Mouse (Mus musculus): ENCODE measurements at regions not wholly inside any gene's neighbourhood (a gene's known extent, or its start where the extent isn't known, plus 50 kb on each side); places are given as distances from the start of the nearest gene placed in this dataset.

DNA sequence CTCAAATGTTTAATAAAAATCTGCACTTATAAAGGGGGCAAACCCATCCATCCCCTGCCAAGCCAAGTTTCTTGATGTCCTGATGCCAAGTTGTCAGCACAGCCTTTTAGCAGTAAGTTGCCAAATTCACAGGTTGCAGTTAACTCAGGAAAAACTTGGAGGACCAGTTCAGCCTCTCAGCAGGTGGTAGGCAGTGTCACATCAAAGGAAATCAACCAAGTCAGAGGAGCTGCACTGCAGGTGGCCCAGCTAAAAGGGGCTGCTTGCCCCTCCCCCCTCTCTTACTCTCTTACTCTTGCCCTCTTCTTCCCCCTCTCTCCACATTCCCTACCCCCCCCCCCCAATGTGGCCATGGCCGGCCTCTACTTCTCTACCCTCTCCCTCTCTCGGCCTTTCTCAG lies 415.3 kb upstream of the Slc8a1 start:
- in situ Hi-C loops (cut with MboI; ENCODE audit: low sequenced_read_pairs in 2 of 2, unreplicated experiment in 2 of 2), result no loop called here
- Histone ChIP-seq H3K27ac (ENCODE audit: insufficient read depth, low read depth, low read length, poor library complexity, severe bottlenecking) (no peak overlapping the region), H3K36me3 (ENCODE audit: control insufficient read depth, insufficient read depth, low read length, poor library complexity, severe bottlenecking) (no peaks in the 10 kb centered on the region), H3K9me3 (ENCODE audit: control insufficient read depth, insufficient read depth, low read depth, low read length) (no peaks in the 10 kb centered on the region), H3K9ac (ENCODE audit: insufficient read depth, low read depth, low read length, poor library complexity, severe bottlenecking) (no peak overlapping the region), H3K4me1 (ENCODE audit: control insufficient read depth in 2 of 2, insufficient read depth in 2 of 2, low read length in 2 of 2, poor library complexity in 1 of 2) (peaks cover 0 to 2% of the 10 kb centered on the region in 2 experiments; a peak in 1 of 4 replicates), H3K4me3 (ENCODE audit: insufficient read depth in 1 of 2, low read depth in 1 of 2, low read length in 2 of 2, poor library complexity in 1 of 2, severe bottlenecking in 1 of 2) (no peak overlapping the region)
- peak; percentile 47 for DNase-seq (ENCODE audit: low read depth, low spot score)
- TF ChIP-seq MAFK (IDR thresholded peaks at IDR 0.05; ENCODE audit: insufficient read depth, low read depth, low read length) (no peak), ZNF384 (IDR thresholded peaks at IDR 0.05; ENCODE audit: low read depth, low read length) (no peak), ZC3H11A (IDR thresholded peaks at IDR 0.05; ENCODE audit: borderline replicate concordance, low read depth, low read length) (no peak), HCFC1 (IDR thresholded peaks at IDR 0.05; ENCODE audit: borderline replicate concordance, insufficient read depth, low read length) (no peak), CHD2 (IDR thresholded peaks at IDR 0.05; ENCODE audit: low read depth, low read length) (no peak)

DNA sequence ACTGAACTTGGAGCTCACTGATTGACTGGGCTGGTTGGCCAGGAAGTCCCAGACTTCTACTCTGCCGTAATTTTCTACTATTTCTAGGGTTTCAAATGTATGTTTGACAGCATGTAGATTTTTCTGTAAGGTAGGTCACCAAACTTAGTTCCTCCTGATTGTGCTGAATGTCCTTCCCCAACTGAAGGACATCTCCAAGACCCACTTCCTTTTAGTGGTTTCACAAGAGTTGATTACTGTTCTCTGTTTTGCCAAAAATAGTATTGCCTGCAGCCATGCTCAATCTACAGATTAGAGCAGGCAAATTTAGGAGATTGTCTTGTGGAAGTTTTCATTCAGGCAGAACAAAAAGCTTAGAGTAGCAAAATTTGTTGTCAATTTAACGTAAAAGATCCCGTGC lies 396.7 kb upstream of the Slc8a1 start:
- TF ChIP-seq ZC3H11A (IDR thresholded peaks at IDR 0.05; ENCODE audit: borderline replicate concordance, low read depth, low read length) (no peak), ZNF384 (IDR thresholded peaks at IDR 0.05; ENCODE audit: low read depth, low read length) (no peak), CHD2 (IDR thresholded peaks at IDR 0.05; ENCODE audit: low read depth, low read length) (no peak)
- H3K4me1 ChIP-seq (ENCODE audit: control insufficient read depth in 2 of 2, insufficient read depth in 2 of 2, low read length in 2 of 2, poor library complexity in 1 of 2), result no peaks in the 10 kb centered on the region
- H3K36me3 ChIP-seq (ENCODE audit: control insufficient read depth, insufficient read depth, low read length, poor library complexity, severe bottlenecking), result no peaks in the 10 kb centered on the region
- DNase-seq (ENCODE audit: low read depth, low spot score), result no peak
- no peak overlapping the region for H3K9ac ChIP-seq (ENCODE audit: insufficient read depth, low read depth, low read length, poor library complexity, severe bottlenecking)
- in situ Hi-C loops (cut with MboI; ENCODE audit: low sequenced_read_pairs in 2 of 2, unreplicated experiment in 2 of 2), result no loop called here
- H3K27ac ChIP-seq (ENCODE audit: insufficient read depth, low read depth, low read length, poor library complexity, severe bottlenecking), result no peak overlapping the region
- no peaks in the 10 kb centered on the region for H3K9me3 ChIP-seq (ENCODE audit: control insufficient read depth, insufficient read depth, low read depth, low read length)
- H3K4me3 ChIP-seq (ENCODE audit: insufficient read depth in 1 of 2, low read depth in 1 of 2, low read length in 2 of 2, poor library complexity in 1 of 2, severe bottlenecking in 1 of 2), result no peak overlapping the region

DNA sequence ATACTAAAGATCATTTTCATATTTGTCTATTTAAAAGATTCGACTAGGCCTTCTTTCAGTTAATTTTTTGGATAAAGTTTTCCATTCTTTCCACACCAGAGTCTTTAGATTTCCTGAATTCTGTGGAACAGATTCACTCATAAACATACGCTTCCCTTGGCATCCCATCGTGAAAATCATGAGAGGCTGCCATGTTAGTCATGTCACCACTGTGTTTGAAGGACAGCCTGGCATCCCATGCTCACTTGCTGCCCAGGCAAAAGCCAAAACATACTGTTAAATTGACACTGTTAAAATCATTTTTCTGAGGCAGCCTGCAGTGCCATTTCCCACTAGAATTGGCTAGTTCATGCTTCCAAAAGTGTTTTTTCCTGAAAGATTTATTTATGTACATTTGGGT lies 394.8 kb upstream of the Slc8a1 start:
- Histone ChIP-seq H3K4me1 (ENCODE audit: control insufficient read depth in 2 of 2, insufficient read depth in 2 of 2, low read length in 2 of 2, poor library complexity in 1 of 2) (no peaks in the 10 kb centered on the region), H3K9me3 (ENCODE audit: control insufficient read depth, insufficient read depth, low read depth, low read length) (no peaks in the 10 kb centered on the region), H3K27ac (ENCODE audit: insufficient read depth, low read depth, low read length, poor library complexity, severe bottlenecking) (no peak overlapping the region), H3K36me3 (ENCODE audit: control insufficient read depth, insufficient read depth, low read length, poor library complexity, severe bottlenecking) (no peaks in the 10 kb centered on the region), H3K4me3 (ENCODE audit: insufficient read depth in 1 of 2, low read depth in 1 of 2, low read length in 2 of 2, poor library complexity in 1 of 2, severe bottlenecking in 1 of 2) (no peak overlapping the region), H3K9ac (ENCODE audit: insufficient read depth, low read depth, low read length, poor library complexity, severe bottlenecking) (no peak overlapping the region)
- in situ Hi-C loops (cut with MboI; ENCODE audit: low sequenced_read_pairs in 2 of 2, unreplicated experiment in 2 of 2), result no loop called here
- no peak for DNase-seq (ENCODE audit: low read depth, low spot score)
- TF ChIP-seq HCFC1 (IDR thresholded peaks at IDR 0.05; ENCODE audit: borderline replicate concordance, insufficient read depth, low read length) (no peak), ZNF384 (IDR thresholded peaks at IDR 0.05; ENCODE audit: low read depth, low read length) (no peak), ZC3H11A (IDR thresholded peaks at IDR 0.05; ENCODE audit: borderline replicate concordance, low read depth, low read length) (no peak), MAFK (IDR thresholded peaks at IDR 0.05; ENCODE audit: insufficient read depth, low read depth, low read length) (no peak), CHD2 (IDR thresholded peaks at IDR 0.05; ENCODE audit: low read depth, low read length) (no peak)

DNA sequence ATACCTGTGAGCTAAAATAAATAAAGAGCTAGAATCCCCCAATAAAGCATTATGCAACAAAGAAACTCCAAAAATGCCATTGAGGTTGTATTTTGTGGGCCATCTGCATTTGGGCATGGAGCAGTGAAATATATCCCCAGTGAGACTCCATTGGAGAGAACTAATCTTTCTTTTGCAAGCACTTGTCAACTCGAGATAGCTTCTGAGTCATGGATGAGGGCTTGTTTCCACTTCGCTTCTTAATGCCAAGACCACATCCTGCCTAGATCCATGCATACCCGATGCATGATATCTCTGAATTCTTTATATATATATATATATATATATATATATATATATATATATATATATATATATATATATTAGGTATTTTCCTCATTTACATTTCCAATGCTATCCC lies 349.0 kb upstream of the Slc8a1 start:
- no peaks in the 10 kb centered on the region for H3K9me3 ChIP-seq (ENCODE audit: control insufficient read depth, insufficient read depth, low read depth, low read length)
- in situ Hi-C loops (cut with MboI; ENCODE audit: low sequenced_read_pairs in 2 of 2, unreplicated experiment in 2 of 2), result no loop called here
- no peaks in the 10 kb centered on the region for H3K4me1 ChIP-seq (ENCODE audit: control insufficient read depth in 2 of 2, insufficient read depth in 2 of 2, low read length in 2 of 2, poor library complexity in 1 of 2)
- no peak overlapping the region for H3K4me3 ChIP-seq (ENCODE audit: insufficient read depth in 1 of 2, low read depth in 1 of 2, low read length in 2 of 2, poor library complexity in 1 of 2, severe bottlenecking in 1 of 2)
- no peak for TF ChIP-seq CHD2 (IDR thresholded peaks at IDR 0.05; ENCODE audit: low read depth, low read length)
- TF ChIP-seq ZNF384 (IDR thresholded peaks at IDR 0.05; ENCODE audit: low read depth, low read length), result no peak
- no peak for TF ChIP-seq HCFC1 (IDR thresholded peaks at IDR 0.05; ENCODE audit: borderline replicate concordance, insufficient read depth, low read length)
- no peak for TF ChIP-seq MAFK (IDR thresholded peaks at IDR 0.05; ENCODE audit: insufficient read depth, low read depth, low read length)
- no peak for TF ChIP-seq ZC3H11A (IDR thresholded peaks at IDR 0.05; ENCODE audit: borderline replicate concordance, low read depth, low read length)
- no peak overlapping the region for H3K27ac ChIP-seq (ENCODE audit: insufficient read depth, low read depth, low read length, poor library complexity, severe bottlenecking)
- DNase-seq (ENCODE audit: low read depth, low spot score), result no peak
- no peak overlapping the region for H3K9ac ChIP-seq (ENCODE audit: insufficient read depth, low read depth, low read length, poor library complexity, severe bottlenecking)
- no peaks in the 10 kb centered on the region for H3K36me3 ChIP-seq (ENCODE audit: control insufficient read depth, insufficient read depth, low read length, poor library complexity, severe bottlenecking)

DNA sequence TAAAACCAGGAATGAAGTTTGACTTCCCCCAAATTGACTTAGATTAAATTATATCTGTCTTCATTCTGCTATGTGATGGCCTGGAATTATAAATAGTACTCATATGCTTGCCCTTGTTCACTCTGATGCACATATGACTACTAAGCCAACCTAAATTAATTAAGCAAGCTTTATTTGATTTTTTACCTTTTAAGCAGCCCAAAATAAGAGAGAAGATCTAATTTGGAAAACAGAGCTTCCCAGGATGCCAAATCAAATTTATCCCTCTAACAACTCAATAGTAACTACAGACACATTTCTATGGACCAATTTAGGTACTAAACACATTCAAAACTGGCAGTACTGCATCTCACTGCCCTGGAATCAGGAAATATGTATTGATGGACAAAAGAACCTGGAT lies 342.1 kb upstream of the Slc8a1 start:
- Histone ChIP-seq H3K4me3 (ENCODE audit: insufficient read depth in 1 of 2, low read depth in 1 of 2, low read length in 2 of 2, poor library complexity in 1 of 2, severe bottlenecking in 1 of 2) (no peak overlapping the region), H3K9me3 (ENCODE audit: control insufficient read depth, insufficient read depth, low read depth, low read length) (no peaks in the 10 kb centered on the region), H3K27ac (ENCODE audit: insufficient read depth, low read depth, low read length, poor library complexity, severe bottlenecking) (no peak overlapping the region), H3K9ac (ENCODE audit: insufficient read depth, low read depth, low read length, poor library complexity, severe bottlenecking) (no peak overlapping the region), H3K4me1 (ENCODE audit: control insufficient read depth in 2 of 2, insufficient read depth in 2 of 2, low read length in 2 of 2, poor library complexity in 1 of 2) (no peaks in the 10 kb centered on the region), H3K36me3 (ENCODE audit: control insufficient read depth, insufficient read depth, low read length, poor library complexity, severe bottlenecking) (no peaks in the 10 kb centered on the region)
- DNase-seq (ENCODE audit: low read depth, low spot score), result no peak
- TF ChIP-seq ZC3H11A (IDR thresholded peaks at IDR 0.05; ENCODE audit: borderline replicate concordance, low read depth, low read length) (no peak), HCFC1 (IDR thresholded peaks at IDR 0.05; ENCODE audit: borderline replicate concordance, insufficient read depth, low read length) (no peak), CHD2 (IDR thresholded peaks at IDR 0.05; ENCODE audit: low read depth, low read length) (no peak), ZNF384 (IDR thresholded peaks at IDR 0.05; ENCODE audit: low read depth, low read length) (no peak), MAFK (IDR thresholded peaks at IDR 0.05; ENCODE audit: insufficient read depth, low read depth, low read length) (no peak)
- in situ Hi-C loops (cut with MboI; ENCODE audit: low sequenced_read_pairs in 2 of 2, unreplicated experiment in 2 of 2), result no loop called here

Data from ES-E14 (cell line).